Mouse (Mus musculus) G1E-ER4 (cell line): ENCODE data around the gene Gmnn. TPM values are rescaled to one million over a fixed set of nuclear protein-coding genes. Genes with fewer than 3 reads are reported as not detected.

ENCODE experiments used
- GATA1 ChIP-seq: IDR thresholded peaks from one replicate; pipeline ENCODE4 v1.8.0; 2012; ENCODE audit warnings: low read length, inconsistent platforms
- polyA plus RNA-seq: library from polyadenylated mRNA; stranded (reverse); fragments of >175 nt; gene quantifications from 2 replicates; pipeline ENCODE4 v1.2.3, GENCODE M21; 2012

The Gmnn gene
- polyA plus RNA-seq, 1 experiment = 4.0 TPM

DNA sequence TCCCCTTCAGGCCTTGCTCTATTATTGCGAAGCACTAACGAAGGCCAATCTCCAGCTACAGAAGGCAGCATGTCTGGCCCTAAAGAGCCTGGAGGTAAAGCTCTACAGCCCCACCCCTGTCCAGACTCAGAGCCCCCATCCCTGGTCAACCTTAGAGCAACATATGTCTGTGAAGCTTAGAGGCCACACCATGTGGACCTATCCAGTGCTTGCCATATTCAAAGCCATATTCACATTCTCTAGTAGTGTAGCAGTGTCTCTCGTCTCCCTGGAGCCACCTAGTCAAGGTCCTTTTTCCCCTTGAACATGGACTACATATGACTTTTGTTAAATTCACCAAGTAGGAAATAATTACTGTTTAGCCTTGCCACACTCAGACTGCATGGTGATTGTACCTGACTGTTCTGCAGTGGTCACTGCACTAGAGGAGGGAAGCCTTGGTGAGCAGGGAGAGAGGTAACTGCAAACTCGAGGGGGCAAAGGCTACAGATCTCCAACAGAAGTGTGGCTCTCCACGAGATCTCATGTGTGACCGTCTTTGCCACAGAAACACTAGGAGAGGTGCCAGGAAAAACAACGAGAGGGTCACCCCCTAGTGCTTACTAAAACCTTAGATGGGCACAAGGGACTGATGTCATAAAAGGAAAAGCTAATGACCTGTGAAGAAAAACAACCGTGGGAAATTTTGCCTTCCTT is 37.9 kb downstream of the Gmnn start:
- TF ChIP-seq GATA1 = no peak

GRCm38 (mm10) chr13:24721502-24721901 is 40.2 kb downstream of the Gmnn start:
- TF ChIP-seq GATA1 = no peak

DNA sequence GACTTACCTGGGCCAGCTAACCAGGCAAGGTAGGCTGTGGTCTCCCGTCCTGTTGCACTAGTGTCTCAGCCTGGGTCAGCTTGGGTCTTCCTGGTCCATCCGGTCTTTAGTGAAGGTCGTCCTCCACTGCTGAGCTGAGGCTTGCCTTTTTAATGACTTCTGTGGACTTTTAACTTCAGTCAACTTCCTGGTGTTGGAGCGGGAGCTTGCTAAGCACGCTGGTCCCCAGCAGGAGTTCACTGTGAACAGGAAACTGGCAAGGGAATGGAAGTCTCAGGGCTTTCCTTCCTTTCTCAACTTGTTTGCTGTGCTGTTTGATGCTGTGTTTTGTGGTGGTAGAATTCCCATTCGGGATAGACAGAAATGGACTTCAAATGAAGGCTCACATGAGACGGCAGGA is 44.0 kb downstream of the Gmnn start:
- TF ChIP-seq GATA1 = no peak

GRCm38 (mm10) chr13:24716441-24716840 is 45.3 kb downstream of the Gmnn start:
- no peak for TF ChIP-seq GATA1

DNA sequence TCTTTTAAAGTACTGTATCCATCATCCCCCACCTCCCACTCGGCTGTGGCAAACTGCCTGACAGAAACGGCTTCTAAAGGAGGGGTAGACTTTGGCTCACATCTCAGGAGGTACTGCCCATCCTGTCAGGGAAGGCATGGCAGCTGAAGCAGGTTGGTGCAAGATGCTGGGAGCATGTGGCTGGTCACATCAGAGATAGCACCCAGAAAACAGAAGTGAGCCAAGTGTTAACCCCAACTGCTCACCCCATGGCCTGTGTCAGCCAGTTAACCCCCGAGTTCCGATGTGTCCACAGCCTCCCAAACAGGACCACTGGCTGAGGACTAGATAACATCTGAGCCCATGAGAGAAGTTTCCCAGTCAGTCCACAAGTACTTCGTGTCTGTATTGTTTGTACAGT is 46.1 kb downstream of the Gmnn start:
- no peak for TF ChIP-seq GATA1

DNA sequence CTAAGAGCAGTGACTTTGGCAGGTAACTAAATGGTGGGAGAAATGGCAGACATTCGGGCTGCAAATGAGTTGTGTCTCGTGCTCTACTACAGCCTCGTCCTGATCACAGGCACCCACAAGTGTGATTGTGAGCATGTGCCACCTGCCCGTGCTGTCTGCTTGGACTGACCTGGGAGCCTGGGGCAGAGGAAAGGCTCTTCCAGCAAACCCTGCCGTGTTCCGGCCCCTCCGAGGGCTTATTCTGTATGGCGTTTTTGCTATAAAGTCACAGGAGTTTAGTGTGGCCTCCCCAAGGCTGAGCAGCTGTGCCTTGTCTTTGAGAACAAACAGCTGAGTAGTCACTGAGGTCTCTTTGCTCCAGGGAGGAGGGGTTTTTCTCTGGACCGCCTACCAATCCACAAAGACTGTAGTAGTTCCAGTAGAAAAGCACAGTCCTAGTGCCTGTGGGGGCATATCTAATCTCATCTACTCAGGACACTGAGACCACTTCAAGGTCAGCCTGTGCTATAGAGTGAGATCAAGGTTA is 47.3 kb downstream of the Gmnn start:
- no peak for TF ChIP-seq GATA1

GRCm38 (mm10) chr13:24713434-24714000 is 48.2 kb downstream of the Gmnn start:
- TF ChIP-seq GATA1 = no peak

DNA sequence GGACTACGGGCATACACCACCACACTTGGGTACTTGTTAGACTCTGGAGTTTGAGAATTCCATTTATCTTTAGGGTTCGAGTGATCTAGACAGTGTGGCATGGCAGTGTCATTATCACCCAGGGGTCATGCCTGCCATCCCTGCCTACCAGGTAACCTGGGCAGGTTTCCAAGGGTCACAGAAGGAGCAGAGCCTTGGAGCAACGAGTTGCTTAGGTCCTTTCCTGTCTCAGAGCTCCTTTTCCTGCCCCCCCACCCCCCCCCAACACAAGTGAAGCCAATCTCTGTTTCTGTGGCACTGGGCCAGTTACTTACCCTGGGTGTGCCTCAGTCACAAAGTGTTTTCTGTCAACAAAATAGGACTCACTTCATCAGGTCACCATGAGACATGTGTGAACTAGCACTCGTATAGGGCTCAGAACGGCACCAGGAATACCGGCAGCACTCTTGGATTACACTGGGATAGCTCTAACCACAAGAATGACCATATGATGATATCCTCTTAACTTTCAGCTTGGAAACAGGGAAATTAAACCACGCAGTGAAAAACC is 49.1 kb downstream of the Gmnn start:
- no peak for TF ChIP-seq GATA1

GRCm38 (mm10) chr13:24710968-24711367 is 50.8 kb downstream of the Gmnn start:
- TF ChIP-seq GATA1 = no peak

DNA sequence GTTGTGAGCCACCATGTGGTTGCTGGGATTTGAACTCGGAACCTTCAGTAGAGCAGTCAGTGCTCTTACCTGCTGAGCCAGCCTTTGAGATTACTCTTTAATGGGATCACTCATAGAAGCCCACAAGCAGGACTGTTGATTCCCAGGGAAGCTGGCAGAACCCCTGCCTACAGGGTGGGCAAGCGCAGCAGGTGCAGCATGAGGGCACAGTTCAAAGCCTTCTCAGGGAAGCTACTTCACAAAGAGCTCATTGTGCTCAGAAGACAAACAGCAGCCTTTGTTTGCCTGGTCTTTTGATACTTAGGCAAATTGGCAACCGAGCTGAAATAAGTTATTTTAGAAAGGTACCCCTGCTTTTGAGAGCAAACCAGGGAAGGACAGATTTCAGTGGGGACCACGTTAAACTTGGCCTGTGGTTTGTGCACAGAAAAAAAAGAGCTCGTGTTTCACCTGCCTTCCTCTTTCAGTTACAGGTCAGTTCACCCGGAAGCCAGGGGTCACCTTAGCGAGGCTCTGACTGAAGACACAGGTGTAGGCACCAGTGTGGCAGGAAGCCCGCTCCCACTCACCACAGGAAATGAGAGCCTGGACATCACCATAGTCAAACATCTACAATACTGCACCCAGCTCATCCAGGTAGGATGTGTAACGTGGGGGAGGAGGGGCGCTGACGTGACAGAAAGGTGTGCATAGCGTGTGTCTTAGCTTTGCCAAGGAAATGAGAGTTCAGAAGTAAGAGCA is 51.9 kb downstream of the Gmnn start:
- TF ChIP-seq GATA1 = no peak

- no peak for TF ChIP-seq GATA1
Observed at GRCm38 (mm10) chr13:24702128-24702527, 59.6 kb downstream of the Gmnn start.

Other genes with a start within 250 kb of the Gmnn start
- gene Ripor2, start 179.7 kb downstream of the Gmnn start, polyA plus RNA-seq = not detected in 2 replicates
- gene Armh2, start 20.7 kb downstream of the Gmnn start, polyA plus RNA-seq = not detected in 2 replicates
- 61.9 and 79.6 TPM in 2 replicates for gene BC005537, start 39.7 kb upstream of the Gmnn start, polyA plus RNA-seq
- 46.7 and 50.2 TPM in 2 replicates for gene Acot13, start 69.6 kb upstream of the Gmnn start, polyA plus RNA-seq
- 49.8 and 53.5 TPM in 2 replicates for gene Tdp2, start 69.8 kb upstream of the Gmnn start, polyA plus RNA-seq
- gene D130043K22Rik, start 83.2 kb upstream of the Gmnn start, polyA plus RNA-seq = not detected in 2 replicates
- not detected in 2 replicates for gene Aldh5a1, start 175.7 kb upstream of the Gmnn start, polyA plus RNA-seq
- not detected in 2 replicates for gene Gpld1, start 181.2 kb upstream of the Gmnn start, polyA plus RNA-seq